Mouse (Mus musculus): ENCODE results near the gene Myo3b. TPM values are rescaled to one million over a fixed set of nuclear protein-coding genes. Genes with fewer than 3 reads are reported as not detected.

Myo3b gene
- polyA plus RNA-seq, 1 experiment, result not detected

DNA sequence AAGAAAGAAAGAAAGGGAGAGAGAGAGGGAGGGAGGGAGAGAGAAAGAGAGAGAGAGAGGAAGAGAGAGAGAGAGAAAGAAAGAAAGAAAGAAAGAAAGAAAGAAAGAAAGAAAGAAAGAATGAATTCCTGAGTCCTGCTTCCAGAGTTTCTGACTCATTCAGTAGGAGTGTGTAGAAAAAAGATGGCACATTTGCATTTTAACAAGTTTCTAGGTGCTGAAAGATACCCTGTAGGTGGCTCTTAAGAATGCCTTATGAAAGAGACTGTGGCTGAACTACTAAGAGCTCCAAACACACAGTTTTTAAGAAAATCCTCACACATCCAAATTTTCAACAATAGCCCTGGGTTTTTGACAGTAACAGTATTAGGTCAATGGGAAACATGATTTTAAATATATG lies 264.0 kb downstream of the Myo3b start:
- TF ChIP-seq FLI1 (IDR thresholded peaks at IDR 0.05; ENCODE audit: low read length) (no peak), GATA1 (IDR thresholded peaks at IDR 0.05; ENCODE audit: borderline replicate concordance, low read length) (no peak)
- Histone ChIP-seq H3K27me3 (replicated peaks) (no peaks in the 10 kb centered on the region), H3K4me3 (replicated peaks) (no peak overlapping the region), H3K4me1 (no peaks in the 10 kb centered on the region), H3K36me3 (replicated peaks; ENCODE audit: low read length) (no peaks in the 10 kb centered on the region), H3K9me3 (peaks cover 2% of the 10 kb centered on the region; the same call in 1 of the 2 replicates)

DNA sequence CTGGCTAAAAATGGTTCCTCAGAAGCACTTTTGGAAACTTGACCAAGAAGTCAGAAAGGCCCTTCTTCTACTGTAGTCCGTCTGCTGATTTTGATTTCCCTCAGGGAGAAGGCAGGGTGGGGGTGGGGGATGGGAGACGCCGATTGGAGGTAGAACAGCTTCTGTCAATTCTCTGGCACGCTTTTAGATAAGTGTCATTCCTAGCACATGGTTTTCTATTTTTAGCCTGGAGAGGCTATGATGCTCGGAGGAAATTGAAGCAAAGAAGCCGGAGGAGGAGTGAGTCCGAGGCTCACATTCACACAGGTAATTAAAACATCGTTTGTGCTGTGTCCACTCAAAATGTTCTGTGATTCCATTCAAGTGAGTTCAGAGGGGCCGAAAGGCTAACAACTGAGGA lies 276.2 kb downstream of the Myo3b start:
- no peaks in the 10 kb centered on the region for H3K4me1 ChIP-seq
- H3K36me3 ChIP-seq (replicated peaks; ENCODE audit: low read length), result no peaks in the 10 kb centered on the region

DNA sequence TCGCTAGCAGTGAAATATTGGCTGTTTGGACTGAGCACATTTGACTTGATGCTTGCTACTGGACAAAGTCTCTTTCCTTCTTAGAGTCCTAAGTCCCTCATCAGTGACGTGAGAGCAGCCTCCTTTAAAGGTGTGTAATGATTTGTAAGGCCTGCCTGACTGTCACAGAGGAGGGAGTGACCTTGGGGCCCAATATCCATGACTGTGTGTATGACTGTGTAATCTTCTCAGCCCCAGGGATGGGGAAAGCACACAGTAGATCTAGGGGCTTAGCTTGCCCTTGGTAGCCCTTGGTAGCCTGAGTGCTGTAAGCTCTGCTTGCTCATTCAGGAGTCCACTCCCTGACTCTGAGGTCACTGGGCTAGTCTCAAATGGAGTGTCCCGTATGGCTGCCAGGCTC lies 276.8 kb downstream of the Myo3b start:
- TF ChIP-seq FLI1 (IDR thresholded peaks at IDR 0.05; ENCODE audit: low read length) (no peak), GATA1 (IDR thresholded peaks at IDR 0.05; ENCODE audit: borderline replicate concordance, low read length) (no peak)
- Histone ChIP-seq H3K36me3 (replicated peaks; ENCODE audit: low read length) (no peaks in the 10 kb centered on the region), H3K9me3 (no peaks in the 10 kb centered on the region), H3K27me3 (replicated peaks) (no peaks in the 10 kb centered on the region), H3K4me3 (replicated peaks) (no peak overlapping the region), H3K4me1 (no peaks in the 10 kb centered on the region)

More for the DNA sequence above, 276.2 kb downstream of the Myo3b start:
- no peak for TF ChIP-seq GATA1 (IDR thresholded peaks at IDR 0.05; ENCODE audit: borderline replicate concordance, low read length)
- no peak for TF ChIP-seq FLI1 (IDR thresholded peaks at IDR 0.05; ENCODE audit: low read length)
- Histone ChIP-seq H3K27me3 (replicated peaks) (no peaks in the 10 kb centered on the region), H3K9me3 (no peaks in the 10 kb centered on the region), H3K4me3 (replicated peaks) (no peak overlapping the region)

DNA sequence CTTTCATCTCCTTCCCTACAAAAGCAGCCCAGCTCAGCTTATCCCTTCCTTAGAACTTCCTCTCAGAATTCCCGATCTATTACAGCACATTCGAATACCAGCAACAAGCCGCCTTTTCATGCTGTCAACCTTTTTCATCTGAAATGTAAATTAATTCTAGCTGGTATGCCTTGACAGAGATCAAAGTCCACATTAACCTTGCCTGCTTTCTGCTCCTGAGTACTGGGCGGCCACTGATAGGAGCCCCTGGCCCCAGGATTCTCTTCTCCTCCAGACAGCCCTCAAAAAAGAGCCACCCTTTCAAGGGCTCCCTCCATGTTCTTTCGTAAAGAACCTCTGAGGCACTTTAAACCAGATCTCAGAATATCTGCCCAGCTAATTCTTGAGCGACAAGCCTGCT lies 278.9 kb downstream of the Myo3b start:
- H3K4me3 ChIP-seq (replicated peaks), result no peak overlapping the region
- no peaks in the 10 kb centered on the region for H3K36me3 ChIP-seq (replicated peaks; ENCODE audit: low read length)
- no peaks in the 10 kb centered on the region for H3K27me3 ChIP-seq (replicated peaks)
- H3K9me3 ChIP-seq, result 0 out of 2 replicates have a peak, but pooled peaks cover 2% of the 10 kb centered on the region
- TF ChIP-seq GATA1 (IDR thresholded peaks at IDR 0.05; ENCODE audit: borderline replicate concordance, low read length) (no peak), FLI1 (IDR thresholded peaks at IDR 0.05; ENCODE audit: low read length) (no peak)
- no peaks in the 10 kb centered on the region for H3K4me1 ChIP-seq

DNA sequence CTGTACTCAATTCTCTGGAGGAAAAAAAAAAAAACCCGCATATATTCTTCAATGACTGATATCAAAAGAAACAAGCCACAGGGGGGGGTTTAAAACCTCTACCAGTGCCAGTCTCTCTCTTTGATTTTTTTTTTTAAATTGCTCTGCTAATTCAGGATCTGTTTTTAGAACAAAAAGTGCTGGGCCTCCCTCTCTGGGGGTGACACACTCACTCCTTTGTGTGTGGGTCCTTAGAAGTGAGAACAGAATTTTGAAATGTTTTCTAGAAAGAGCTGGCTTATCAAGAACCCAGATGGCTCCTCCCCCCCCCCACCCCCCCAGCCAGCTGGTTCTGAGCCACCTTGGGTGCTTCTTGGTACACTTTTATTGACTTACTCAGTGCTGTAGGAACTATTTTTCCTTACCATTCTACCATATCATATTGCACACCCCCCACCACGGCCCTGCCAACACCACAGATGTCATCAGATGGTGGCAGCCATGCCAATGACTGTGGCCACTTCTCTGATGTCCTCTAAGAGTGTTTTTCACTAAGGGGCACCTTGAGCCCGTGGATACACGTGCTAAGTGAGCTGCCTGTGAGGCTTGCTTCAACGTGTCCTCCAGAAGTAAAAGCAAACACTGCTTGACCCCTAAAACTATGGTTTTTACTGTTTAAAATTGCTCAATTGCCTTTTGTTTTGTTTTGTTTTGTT lies 280.1 kb downstream of the Myo3b start:
- no peak overlapping the region for H3K4me3 ChIP-seq (replicated peaks)
- 0 out of 2 replicates have a peak, but pooled peaks cover 6% of the 10 kb centered on the region for H3K9me3 ChIP-seq
- H3K36me3 ChIP-seq (replicated peaks; ENCODE audit: low read length), result no peaks in the 10 kb centered on the region
- H3K27me3 ChIP-seq (replicated peaks), result no peaks in the 10 kb centered on the region
- TF ChIP-seq GATA1 (IDR thresholded peaks at IDR 0.05; ENCODE audit: borderline replicate concordance, low read length), result no peak
- no peak for TF ChIP-seq FLI1 (IDR thresholded peaks at IDR 0.05; ENCODE audit: low read length)
- H3K4me1 ChIP-seq, result no peaks in the 10 kb centered on the region

DNA sequence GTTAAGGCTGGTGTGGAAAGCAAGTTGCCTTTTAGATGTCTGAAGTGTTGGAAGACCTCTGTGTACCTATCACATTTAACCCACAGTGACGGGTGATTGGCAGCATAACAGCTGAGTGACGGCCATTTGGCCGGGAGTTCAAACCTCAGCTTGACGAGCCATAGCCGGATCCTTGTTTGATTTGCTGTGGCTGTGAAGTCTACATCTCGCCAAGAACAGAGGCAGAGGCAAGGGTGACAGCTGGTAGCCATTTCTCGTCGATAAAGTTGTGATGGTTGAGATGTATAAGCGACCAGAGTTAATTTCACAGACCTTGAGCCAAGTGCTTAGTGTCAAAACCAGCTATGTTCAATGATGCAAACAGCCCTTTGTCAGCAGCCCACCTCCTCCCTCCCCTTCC lies 283.8 kb downstream of the Myo3b start:
- 0 out of 2 replicates have a peak, but pooled peaks cover 6% of the 10 kb centered on the region for H3K9me3 ChIP-seq
- no peaks in the 10 kb centered on the region for H3K36me3 ChIP-seq (replicated peaks; ENCODE audit: low read length)
- H3K4me1 ChIP-seq, result no peaks in the 10 kb centered on the region
- H3K27me3 ChIP-seq (replicated peaks), result no peaks in the 10 kb centered on the region
- no peak overlapping the region for H3K4me3 ChIP-seq (replicated peaks)
- TF ChIP-seq FLI1 (IDR thresholded peaks at IDR 0.05; ENCODE audit: low read length), result no peak
- TF ChIP-seq GATA1 (IDR thresholded peaks at IDR 0.05; ENCODE audit: borderline replicate concordance, low read length), result no peak

DNA sequence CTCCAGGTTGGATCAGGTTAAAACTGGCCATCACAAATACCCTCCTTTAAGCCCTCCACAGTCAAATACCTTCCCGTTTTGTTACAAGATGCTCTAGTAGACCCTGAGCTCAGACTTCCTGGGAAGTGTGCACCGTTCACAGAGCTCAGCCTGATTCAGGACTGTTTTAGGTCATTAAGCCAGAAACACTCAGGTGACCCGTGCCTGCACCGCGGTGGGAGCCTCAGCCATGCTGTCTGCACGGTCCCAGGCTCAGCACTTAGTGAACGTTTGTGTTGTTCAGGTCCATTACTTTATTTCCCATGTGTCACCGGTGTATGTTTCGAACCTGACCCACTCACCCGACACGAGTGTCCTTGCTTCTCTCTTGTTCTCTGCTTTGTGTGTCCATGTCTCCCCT lies 288.7 kb downstream of the Myo3b start:
- TF ChIP-seq FLI1 (IDR thresholded peaks at IDR 0.05; ENCODE audit: low read length), result no peak
- TF ChIP-seq GATA1 (IDR thresholded peaks at IDR 0.05; ENCODE audit: borderline replicate concordance, low read length), result no peak
- Histone ChIP-seq H3K27me3 (replicated peaks) (no peaks in the 10 kb centered on the region), H3K36me3 (replicated peaks; ENCODE audit: low read length) (no peaks in the 10 kb centered on the region), H3K4me3 (replicated peaks) (no peak overlapping the region), H3K9me3 (0 out of 2 replicates have a peak, but pooled peaks cover 13% of the 10 kb centered on the region), H3K4me1 (no peaks in the 10 kb centered on the region)

DNA sequence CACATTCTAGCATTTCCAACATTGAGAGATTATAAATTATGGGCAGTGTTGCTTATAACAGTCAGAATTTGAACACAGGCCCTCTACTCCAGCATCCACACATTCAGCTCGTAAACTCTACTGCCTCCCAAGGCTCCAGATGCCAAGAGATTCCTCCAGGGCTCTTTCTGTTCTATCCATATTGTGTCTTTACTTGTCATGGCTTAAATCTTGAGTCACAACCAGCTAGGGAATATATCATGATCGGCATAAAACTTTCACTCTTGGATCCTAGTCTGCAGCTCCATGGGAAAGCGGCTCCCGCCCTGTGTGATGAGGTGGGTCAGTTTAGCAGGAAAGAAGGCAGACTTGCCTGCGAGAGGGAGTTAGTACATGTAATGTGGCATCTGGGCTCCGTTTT lies 294.0 kb downstream of the Myo3b start:
- Histone ChIP-seq H3K4me3 (replicated peaks) (no peak overlapping the region), H3K9me3 (0 out of 2 replicates have a peak, but pooled peaks cover 7% of the 10 kb centered on the region), H3K36me3 (replicated peaks; ENCODE audit: low read length) (no peaks in the 10 kb centered on the region), H3K27me3 (replicated peaks) (peaks cover 1% of the 10 kb centered on the region), H3K4me1 (no peaks in the 10 kb centered on the region)
- TF ChIP-seq FLI1 (IDR thresholded peaks at IDR 0.05; ENCODE audit: low read length) (no peak), GATA1 (IDR thresholded peaks at IDR 0.05; ENCODE audit: borderline replicate concordance, low read length) (no peak)

DNA sequence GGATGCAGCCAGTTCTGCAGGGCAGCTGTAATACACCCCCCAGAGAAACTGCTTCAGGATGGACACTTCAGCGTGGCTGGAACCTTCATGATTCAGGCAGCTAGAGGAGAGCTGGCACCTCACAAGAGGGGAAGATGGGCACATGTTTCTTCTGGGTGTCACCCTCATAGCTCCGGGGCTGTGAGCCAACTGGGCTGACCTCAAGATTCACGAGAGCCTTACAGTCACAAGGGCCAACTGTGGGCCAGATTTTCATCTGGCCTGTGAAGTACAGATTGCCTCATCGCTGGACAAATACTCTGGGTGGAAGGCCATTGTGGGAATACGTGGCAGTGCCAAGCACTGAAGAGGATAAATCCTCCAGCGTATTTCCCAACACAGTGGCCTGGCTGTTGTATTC lies 294.6 kb downstream of the Myo3b start:
- no peaks in the 10 kb centered on the region for H3K36me3 ChIP-seq (replicated peaks; ENCODE audit: low read length)
- no peak overlapping the region for H3K4me3 ChIP-seq (replicated peaks)
- 0 out of 2 replicates have a peak, but pooled peaks cover 7% of the 10 kb centered on the region for H3K9me3 ChIP-seq
- no peaks in the 10 kb centered on the region for H3K4me1 ChIP-seq
- peaks cover 3% of the 10 kb centered on the region for H3K27me3 ChIP-seq (replicated peaks)
- TF ChIP-seq FLI1 (IDR thresholded peaks at IDR 0.05; ENCODE audit: low read length) (no peak), GATA1 (IDR thresholded peaks at IDR 0.05; ENCODE audit: borderline replicate concordance, low read length) (no peak)

DNA sequence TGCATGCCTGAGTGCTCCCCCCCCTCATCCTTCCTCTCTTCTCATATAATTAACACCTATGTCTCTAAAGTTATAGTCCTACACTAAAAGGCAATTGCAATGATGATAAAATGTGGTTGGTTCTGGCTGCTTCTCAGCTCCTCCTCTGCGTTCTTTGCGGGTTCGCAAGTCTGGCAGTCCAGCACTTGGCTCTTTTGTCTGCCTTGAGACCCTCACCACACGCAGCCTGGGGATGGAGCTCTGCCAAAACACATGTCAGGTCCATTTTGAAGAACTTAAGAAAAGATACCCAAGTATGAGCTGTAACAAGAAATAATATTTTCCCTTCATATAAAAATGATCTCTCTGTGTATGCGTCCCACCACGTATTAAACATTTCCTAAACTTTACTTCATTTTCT lies 297.6 kb downstream of the Myo3b start:
- Histone ChIP-seq H3K4me1 (no peaks in the 10 kb centered on the region), H3K9me3 (0 out of 2 replicates have a peak, but pooled peaks cover 5% of the 10 kb centered on the region), H3K4me3 (replicated peaks) (no peak overlapping the region), H3K27me3 (replicated peaks) (peaks cover 3% of the 10 kb centered on the region), H3K36me3 (replicated peaks; ENCODE audit: low read length) (no peaks in the 10 kb centered on the region)
- TF ChIP-seq GATA1 (IDR thresholded peaks at IDR 0.05; ENCODE audit: borderline replicate concordance, low read length) (no peak), FLI1 (IDR thresholded peaks at IDR 0.05; ENCODE audit: low read length) (no peak)

Measured in megakaryocyte, embryonic 14.5 days (primary cell).